Mouse (Mus musculus) myocyte (in vitro differentiated cells): ENCODE measurements around the gene Aar2. TPM values are rescaled to one million over a fixed set of nuclear protein-coding genes. Genes with fewer than 3 reads are reported as not detected.

Source experiments
- H3K27me3 ChIP-seq: one replicate; pipeline ENCODE4 v1.6.1; 2011; ENCODE audit not compliant: control insufficient read depth, insufficient read depth, insufficient read length
- H3K36me3 ChIP-seq: one replicate; pipeline ENCODE4 v1.6.1; 2011; ENCODE audit not compliant: control insufficient read depth, insufficient read depth
- H3K4me2 ChIP-seq: one replicate; pipeline ENCODE4 v1.6.1; 2011; ENCODE audit warnings: low read depth, control low read depth
- H3K4me3 ChIP-seq: one replicate; pipeline ENCODE4 v1.5.1; 2011; ENCODE audit warnings: mild to moderate bottlenecking, control low read depth, moderate library complexity
- H3K79me2 ChIP-seq: one replicate; pipeline ENCODE4 v1.6.1; 2011; ENCODE audit not compliant: control insufficient read depth, insufficient read depth
- H3ac ChIP-seq: one replicate; pipeline ENCODE4 v1.6.1; 2011; ENCODE audit not compliant: control insufficient read depth, insufficient read length
- CEBPB ChIP-seq: IDR thresholded peaks from 2 replicates; pipeline ENCODE4 v1.6.1; 2011; ENCODE audit warnings: mild to moderate bottlenecking, moderate library complexity; ENCODE audit not compliant: poor library complexity, insufficient read depth, severe bottlenecking
- E2F4 ChIP-seq: IDR thresholded peaks from one replicate; pipeline ENCODE4 v1.6.1; 2011; ENCODE audit warnings: mild to moderate bottlenecking, control low read depth, moderate library complexity; ENCODE audit not compliant: insufficient read depth
- MAX ChIP-seq: IDR thresholded peaks from one replicate; pipeline ENCODE4 v1.6.1; 2011; ENCODE audit warnings: low read depth, mild to moderate bottlenecking, control low read depth
- MYOD1 ChIP-seq, 3 experiments: IDR thresholded peaks; one replicate each; pipeline ENCODE4 v1.6.1; 2011; ENCODE audit warnings: control low read depth in 2 of 3, low read depth in 2 of 3, mild to moderate bottlenecking in 2 of 3, moderate library complexity in 1 of 3; ENCODE audit not compliant: insufficient read length in 2 of 3, control insufficient read depth in 1 of 3
- MYOG ChIP-seq, 3 experiments: IDR thresholded peaks; one replicate each; pipeline ENCODE4 v1.6.1; 2011; ENCODE audit warnings: control low read depth in 2 of 3, low read depth in 2 of 3, mild to moderate bottlenecking in 2 of 3; ENCODE audit not compliant: insufficient read length in 2 of 3, control insufficient read depth in 1 of 3, insufficient read depth in 1 of 3
- POLR2A ChIP-seq: IDR thresholded peaks from one replicate; pipeline ENCODE4 v1.6.1; 2011; ENCODE audit warnings: low read depth, mild to moderate bottlenecking, control low read depth, moderate library complexity; ENCODE audit not compliant: insufficient read length
- POLR2AphosphoS2 ChIP-seq: IDR thresholded peaks from one replicate; pipeline ENCODE4 v1.6.1; 2011; ENCODE audit warnings: low read depth, control low read depth; ENCODE audit not compliant: insufficient read length
- REST ChIP-seq: IDR thresholded peaks from one replicate; pipeline ENCODE4 v1.6.1; 2011; ENCODE audit warnings: mild to moderate bottlenecking, control low read depth, moderate library complexity; ENCODE audit not compliant: insufficient read depth, insufficient read length
- SRF ChIP-seq: IDR thresholded peaks from one replicate; pipeline ENCODE4 v1.6.1; 2011; ENCODE audit warnings: low read depth; ENCODE audit not compliant: control insufficient read depth, insufficient read length
- TCF12 ChIP-seq: IDR thresholded peaks from one replicate; pipeline ENCODE4 v1.6.1; 2011; ENCODE audit warnings: mild to moderate bottlenecking, control low read depth; ENCODE audit not compliant: poor library complexity, insufficient read depth, severe bottlenecking
- TCF3 ChIP-seq: IDR thresholded peaks from one replicate; pipeline ENCODE4 v1.6.1; 2011; ENCODE audit warnings: low read depth, control low read depth; ENCODE audit not compliant: insufficient read length
- USF1 ChIP-seq: IDR thresholded peaks from one replicate; pipeline ENCODE4 v1.6.1; 2011; ENCODE audit warnings: low read depth, mild to moderate bottlenecking, control low read depth, moderate library complexity
- polyA plus RNA-seq: library from polyadenylated mRNA; unstranded; fragments of >200 nt; fragmentation: generic; extraction: Trizol; gene quantifications from one replicate; pipeline ENCODE4 v1.2.1, GENCODE M21; 2012; ENCODE audit warnings: missing spikeins

Gene Aar2
- 22.4 TPM for polyA plus RNA-seq

DNA sequence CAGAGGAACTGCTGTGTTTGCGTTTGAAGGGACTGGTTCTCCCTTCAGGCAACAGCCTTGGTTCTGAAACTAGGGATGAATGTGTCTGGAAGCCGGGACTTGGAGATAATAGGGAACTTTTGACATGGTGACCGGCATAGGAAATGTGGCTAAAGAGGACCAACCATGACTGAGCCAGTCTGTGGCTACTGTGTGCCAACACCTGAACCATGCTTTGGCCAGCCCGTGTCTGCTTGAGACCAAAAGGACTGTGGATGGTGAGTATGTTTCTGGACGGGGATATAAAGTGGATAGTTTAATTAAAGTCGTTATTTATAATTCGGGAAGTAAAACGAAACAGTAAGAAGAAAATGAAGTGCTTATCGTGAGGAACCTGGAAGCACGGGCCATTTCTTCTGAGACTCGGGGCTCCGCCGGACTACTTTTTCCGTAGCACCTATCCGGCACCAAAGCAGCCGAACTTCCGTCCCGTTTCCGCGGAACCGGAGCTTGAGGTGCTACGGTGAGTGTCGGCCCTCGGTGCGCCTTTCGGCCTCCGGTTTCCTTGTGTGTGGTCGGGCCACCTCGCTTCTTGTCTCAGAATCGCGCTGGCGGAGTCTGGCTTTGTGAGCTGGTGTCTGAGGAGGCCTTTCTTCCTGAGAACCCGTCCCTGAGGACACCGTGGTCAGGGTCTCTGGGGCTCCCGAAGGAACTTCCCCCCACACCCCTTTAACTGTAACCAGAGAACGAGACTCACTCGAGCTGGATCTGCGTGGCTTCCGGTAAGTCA is at the start of gene Aar2:
TSS of gene Aar2 (plus strand) at position 462 of the 769 bp plus-strand sequence.
- TF ChIP-seq CEBPB (no peak), MYOG (IDR thresholded peaks at IDR 0.05; ENCODE audit: control insufficient read depth in 1 of 3, insufficient read depth in 1 of 3, insufficient read length in 2 of 3, low read depth in 2 of 3) (no peak), POLR2A (peak; percentile 95), POLR2AphosphoS2 (peak; percentile 91)
- peak within 1 kb of the TSS; percentile 79 for H3K4me3 ChIP-seq

DNA sequence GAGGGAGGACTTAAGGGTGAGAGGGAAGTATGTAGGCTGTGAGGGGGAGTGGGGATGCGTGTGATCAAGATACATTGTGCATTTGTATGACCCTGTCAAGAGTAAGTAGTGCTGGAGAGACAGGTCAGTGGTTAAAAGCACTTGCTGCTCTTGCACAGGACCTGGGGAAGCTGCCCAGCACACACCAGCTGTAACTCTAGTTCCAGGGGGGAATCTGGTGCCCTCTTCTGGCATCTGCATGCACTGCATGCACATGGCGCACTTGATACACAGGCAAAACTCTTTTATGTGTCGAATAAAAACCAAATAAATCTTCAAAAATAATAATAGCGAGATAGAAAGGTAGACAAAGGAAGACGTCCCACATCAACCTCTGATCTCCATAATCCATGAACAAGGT is 49.5 kb upstream of the Aar2 start:
- Histone ChIP-seq H3ac (no peak overlapping the region), H3K79me2 (no peaks in the 10 kb centered on the region), H3K4me2 (no peak overlapping the region), H3K36me3 (no peaks in the 10 kb centered on the region), H3K27me3 (no peaks in the 10 kb centered on the region), H3K4me3 (no peak overlapping the region)
- TF ChIP-seq TCF12 (no peak), MYOD1 (IDR thresholded peaks at IDR 0.05; ENCODE audit: control insufficient read depth in 1 of 3, insufficient read length in 2 of 3, low read depth in 2 of 3) (peak in 1 of 3 experiments; percentile 15), POLR2AphosphoS2 (no peak), E2F4 (no peak), SRF (no peak), MYOG (IDR thresholded peaks at IDR 0.05; ENCODE audit: control insufficient read depth in 1 of 3, insufficient read depth in 1 of 3, insufficient read length in 2 of 3, low read depth in 2 of 3) (peak in 1 of 3 experiments; percentile 42), MAX (no peak), USF1 (no peak)

More for the DNA sequence above, at the start of gene Aar2:
- Histone ChIP-seq H3ac (peak within 1 kb of the TSS; percentile 10), H3K27me3 (no peaks in the 10 kb centered on the region), H3K79me2 (peaks cover 35% of the 10 kb centered on the region), H3K36me3 (peaks cover 2% of the 10 kb centered on the region), H3K4me2 (peak within 1 kb of the TSS; percentile 94)

- no peak overlapping the region for H3ac ChIP-seq
- no peak overlapping the region for H3K4me2 ChIP-seq
- no peak overlapping the region for H3K4me3 ChIP-seq
- TF ChIP-seq E2F4 (no peak), TCF3 (no peak), USF1 (no peak)
- H3K79me2 ChIP-seq = no peaks in the 10 kb centered on the region
- no peaks in the 10 kb centered on the region for H3K27me3 ChIP-seq
- H3K36me3 ChIP-seq = no peaks in the 10 kb centered on the region
Measured at GRCm38 (mm10) chr2:156501025-156501424, 46.4 kb upstream of the Aar2 start.

DNA sequence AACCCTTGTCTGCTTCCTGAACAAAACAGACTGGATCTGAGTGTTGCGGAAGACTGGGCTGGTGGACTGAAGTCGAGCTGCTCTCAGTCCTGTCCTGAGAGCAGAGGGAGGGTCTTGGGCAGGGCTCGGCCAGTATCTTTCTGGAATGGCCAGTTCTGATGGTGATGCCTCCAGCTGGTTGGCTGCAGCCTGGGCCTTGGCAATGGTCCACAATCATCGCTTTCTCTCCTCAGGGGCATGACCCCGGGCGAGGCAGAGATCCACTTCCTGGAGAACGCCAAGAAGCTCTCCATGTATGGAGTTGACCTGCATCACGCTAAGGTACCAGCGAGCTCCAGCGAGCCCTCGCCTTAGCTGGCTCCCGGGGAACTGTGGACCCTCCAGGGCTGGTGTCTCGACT is 41.9 kb upstream of the Aar2 start:
- Histone ChIP-seq H3K4me3 (no peak overlapping the region), H3K79me2 (no peaks in the 10 kb centered on the region), H3ac (no peak overlapping the region), H3K27me3 (no peaks in the 10 kb centered on the region), H3K36me3 (no peaks in the 10 kb centered on the region), H3K4me2 (no peak overlapping the region)
- TF ChIP-seq TCF12 (no peak), MAX (no peak), MYOD1 (IDR thresholded peaks at IDR 0.05; ENCODE audit: control insufficient read depth in 1 of 3, insufficient read length in 2 of 3, low read depth in 2 of 3) (no peak), POLR2AphosphoS2 (no peak), USF1 (no peak), TCF3 (no peak), E2F4 (no peak), REST (no peak), POLR2A (no peak), CEBPB (no peak), MYOG (IDR thresholded peaks at IDR 0.05; ENCODE audit: control insufficient read depth in 1 of 3, insufficient read depth in 1 of 3, insufficient read length in 2 of 3, low read depth in 2 of 3) (no peak), SRF (no peak)

DNA sequence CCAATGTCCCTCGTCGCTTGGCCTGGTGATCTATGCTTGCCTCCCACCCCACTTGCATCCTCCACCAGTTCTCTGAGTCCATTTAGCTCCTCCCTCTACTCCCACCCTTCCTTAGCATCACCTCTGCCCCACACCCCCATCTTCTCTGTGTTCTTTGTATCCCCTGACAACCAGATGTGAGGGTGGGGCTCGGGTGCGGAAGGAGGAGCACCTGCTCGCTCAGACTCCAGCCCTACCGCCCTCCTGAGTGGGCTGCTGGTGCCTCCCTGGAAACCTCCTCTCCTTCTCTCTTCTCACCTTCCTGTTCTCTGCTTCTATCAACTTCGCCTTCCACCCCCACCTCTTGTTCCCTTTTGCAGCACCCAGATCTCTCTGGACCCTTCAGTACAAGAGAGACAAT is 35.4 kb upstream of the Aar2 start:
- no peak overlapping the region for H3K4me2 ChIP-seq
- TF ChIP-seq MYOD1 (IDR thresholded peaks at IDR 0.05; ENCODE audit: control insufficient read depth in 1 of 3, insufficient read length in 2 of 3, low read depth in 2 of 3) (no peak), MAX (no peak), TCF3 (no peak), POLR2AphosphoS2 (no peak), CEBPB (no peak), USF1 (no peak), E2F4 (no peak), POLR2A (no peak)
- no peak overlapping the region for H3ac ChIP-seq
- no peaks in the 10 kb centered on the region for H3K27me3 ChIP-seq
- no peaks in the 10 kb centered on the region for H3K36me3 ChIP-seq
- H3K79me2 ChIP-seq = no peaks in the 10 kb centered on the region
- no peak overlapping the region for H3K4me3 ChIP-seq
